Mouse (Mus musculus) E14TG2a.4 (cell line): ENCODE results near the gene Galr3.

Experiments
- CTCF ChIP-seq: conservative IDR thresholded peaks from 2 replicates; pipeline ENCODE4 v1.5.1; 2014; ENCODE audit warnings: low read length
- POU5F1 ChIP-seq: IDR thresholded peaks from 2 replicates; pipeline ENCODE4 v1.6.1; 2014; ENCODE audit warnings: low read length, borderline replicate concordance

- no peak for TF ChIP-seq CTCF
- no peak for TF ChIP-seq POU5F1
Observed at GRCm38 (mm10) chr15:79018191-79018590, 23.5 kb upstream of the Galr3 start.
